18 mouse cellular contexts compared by ENCODE assay signal in the genomic region with DNA sequence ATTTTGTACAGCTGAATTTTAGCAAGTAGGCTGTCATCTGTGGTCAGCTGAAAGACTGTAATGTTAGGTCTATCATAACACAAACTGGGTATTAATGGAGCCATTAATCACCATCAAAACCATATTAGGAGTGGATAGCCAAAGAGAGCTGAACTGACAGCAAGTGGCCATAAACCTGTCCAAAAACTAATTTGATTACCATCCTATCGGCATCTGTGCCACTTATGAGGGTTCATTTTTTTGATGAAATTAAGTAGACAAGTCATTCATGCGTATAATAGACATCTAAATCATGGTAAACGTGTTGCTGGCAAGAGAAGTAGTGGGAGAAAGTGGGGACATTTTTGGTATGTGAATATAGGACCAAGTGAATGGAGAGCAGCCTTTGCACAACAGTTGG.
"Had no signal": no experiment of that assay in that cellular context is flagged by ENCODE, and none has a peak within 500 bp of the region (broad histone marks: within the 10 kb centered on the region; RNA-seq: fewer than 3 reads in every experiment).

No protein-coding gene starts in this region.

- H3K27me3 ChIP-seq: liver, embryonic 15.5 days; lung, embryonic 15.5 days; megakaryocyte, embryonic 14.5 days; neural tube, embryonic 12.5 days; stomach, embryonic 15.5 days had no signal

- H3K4me3 ChIP-seq: liver, embryonic 15.5 days; lung, embryonic 15.5 days; megakaryocyte, embryonic 14.5 days; neural tube, embryonic 12.5 days; stomach, embryonic 15.5 days had no signal

- H3K4me1 ChIP-seq: liver, embryonic 15.5 days; lung, embryonic 15.5 days; neural tube, embryonic 12.5 days; stomach, embryonic 15.5 days had no signal

- ATAC-seq: liver, postnatal 0 days; lung, postnatal 0 days; midbrain, embryonic 16.5 days had no signal

- DNase-seq: liver, postnatal 0 days; lung, adult 2 months; lung, postnatal 14 days; lung, postnatal 36 days; midbrain, embryonic 14.5 days; right cerebral cortex, postnatal 14 days; thymus, adult 2 months; thymus, postnatal 25 days had no signal

- H3K36me3 ChIP-seq: liver, embryonic 15.5 days; lung, embryonic 15.5 days; neural tube, embryonic 12.5 days; stomach, embryonic 15.5 days had no signal

- H3K9ac ChIP-seq: liver, embryonic 15.5 days; liver, postnatal 0 days; lung, embryonic 15.5 days; neural tube, embryonic 12.5 days; stomach, embryonic 15.5 days had no signal

- H3K27ac ChIP-seq: liver, embryonic 15.5 days; lung, embryonic 15.5 days; macrophage; neural tube, embryonic 12.5 days; stomach, embryonic 15.5 days; stomach, postnatal 0 days had no signal

- H3K4me2 ChIP-seq: liver, embryonic 15.5 days; lung, embryonic 15.5 days; midbrain, embryonic 11.5 days; neural tube, embryonic 12.5 days; stomach, embryonic 15.5 days had no signal

- H3K9me3 ChIP-seq: liver, embryonic 15.5 days; lung, embryonic 15.5 days; neural tube, embryonic 12.5 days; stomach, embryonic 15.5 days had no signal
